Mouse (Mus musculus) stomach, postnatal 0 days (tissue): ENCODE results near the gene Ccdc8. TPM values are rescaled to one million over a fixed set of nuclear protein-coding genes. Genes with fewer than 3 reads are reported as not detected.

ENCODE experiments used
- ATAC-seq: fragments of 200-750 bp; cut with Nextera tagmentation; 2 replicates; pipeline ENCODE4 v1.8.0; 2017; ENCODE audit not compliant: low FRiP score, low TSS enrichment
- DNase-seq: peaks from one replicate; pipeline ENCODE4 v3.0.0-alpha.2; 2016; ENCODE audit warnings: low spot score
- H3K27ac ChIP-seq: fragments of 300-500 bp; sonication (generic); replicated peaks from 2 replicates; pipeline ENCODE4 v1.5.1; 2014; ENCODE audit warnings: mild to moderate bottlenecking, control low read depth
- H3K27me3 ChIP-seq: fragments of 300-500 bp; sonication (generic); 2 replicates; pipeline ENCODE4 v1.6.1; 2014; ENCODE audit warnings: low read length; ENCODE audit not compliant: control insufficient read depth, insufficient read depth
- H3K36me3 ChIP-seq: fragments of 300-500 bp; sonication (generic); 2 replicates; pipeline ENCODE4 v1.6.1; 2014; ENCODE audit warnings: low read length, mixed read lengths; ENCODE audit not compliant: control insufficient read depth, insufficient read depth
- H3K4me1 ChIP-seq: fragments of 300-500 bp; sonication (generic); replicated peaks from 2 replicates; pipeline ENCODE4 v1.6.1; 2014; ENCODE audit warnings: antibody characterized with exemption; ENCODE audit not compliant: control insufficient read depth, insufficient read depth
- H3K4me2 ChIP-seq: fragments of 300-500 bp; sonication (generic); replicated peaks from 2 replicates; pipeline ENCODE4 v1.6.1; 2014; ENCODE audit warnings: low read depth, mild to moderate bottlenecking, control low read depth, moderate library complexity
- H3K4me3 ChIP-seq: fragments of 300-500 bp; sonication (generic); 2 replicates; pipeline ENCODE4 v1.5.1; 2014; ENCODE audit warnings: low read depth, low read length, control low read depth
- H3K9ac ChIP-seq: fragments of 300-500 bp; sonication (generic); 2 replicates; pipeline ENCODE4 v1.6.1; 2014; ENCODE audit warnings: mild to moderate bottlenecking, low read length, control low read depth, mixed read lengths
- H3K9me3 ChIP-seq: fragments of 300-500 bp; sonication (generic); 2 replicates; pipeline ENCODE4 v1.6.1; 2016; ENCODE audit warnings: low read length; ENCODE audit not compliant: control insufficient read depth
- CTCF ChIP-seq: IDR thresholded peaks from 2 replicates; pipeline ENCODE4 v1.5.1; 2016; ENCODE audit warnings: antibody characterized with exemption, low read depth, mild to moderate bottlenecking, moderate library complexity
- EP300 ChIP-seq: optimal IDR thresholded peaks from 2 replicates; pipeline ENCODE3; 2016; ENCODE audit warnings: antibody characterized with exemption
- WGBS: fragments of 180-500 bp; shearing (Covaris S2); extraction: QIAGEN DNeasy Blood & Tissue Kit; methylation state at CpG from one replicate; pipeline ENCODE4 v1.1.7; 2014; 5-methylcytosine and 5-hydroxymethylcytosine counted together
- polyA plus RNA-seq: library from polyadenylated mRNA; unstranded; fragments of >200 nt; fragmentation: Nextera tagmentation; extraction: Ambion mirVana; gene quantifications from 2 replicates; pipeline ENCODE4 v1.2.1, GENCODE M21; 2015

Ccdc8 gene
- polyA plus RNA-seq, 1 experiment from 2014 or later: 4.7 TPM

GRCm38 (mm10) chr7:16978593-16978992 lies 13.9 kb upstream of the Ccdc8 start:
- Histone ChIP-seq H3K4me1 (no peaks in the 10 kb centered on the region), H3K27me3 (no peaks in the 10 kb centered on the region), H3K9me3 (no peaks in the 10 kb centered on the region), H3K4me2 (no peak overlapping the region), H3K4me3 (no peak overlapping the region), H3K27ac (no peak overlapping the region), H3K36me3 (no peaks in the 10 kb centered on the region), H3K9ac (no peak overlapping the region)
- no peak for TF ChIP-seq CTCF
- TF ChIP-seq EP300: no peak
- ATAC-seq: no peak
- 82% methylated on average over 3 of the region's 3 CpGs for WGBS
- no peak for DNase-seq

- H3K4me3 ChIP-seq: peak overlapping the region; percentile 12; the same call in 1 of the 2 replicates
- no peak for TF ChIP-seq CTCF
- TF ChIP-seq EP300: no peak
- WGBS: under 1% methylated on average over 12 of the region's 12 CpGs
- H3K4me1 ChIP-seq: no peaks in the 10 kb centered on the region
- H3K36me3 ChIP-seq: no peaks in the 10 kb centered on the region
- DNase-seq (peak; percentile 47), ATAC-seq (peak; percentile 64; the same call in 1 of the 2 replicates)
- H3K9ac ChIP-seq: no peak overlapping the region
- no peaks in the 10 kb centered on the region for H3K9me3 ChIP-seq
- no peaks in the 10 kb centered on the region for H3K27me3 ChIP-seq
- H3K4me2 ChIP-seq: peak overlapping the region; percentile 46
- peak overlapping the region; percentile 35; the same call in 1 of the 2 replicates for H3K27ac ChIP-seq
Observed at GRCm38 (mm10) chr7:16980348-16980747, 12.2 kb upstream of the Ccdc8 start.

- DNase-seq: peak; percentile 37
- Histone ChIP-seq H3K4me3 (no peak within 1 kb of the TSS), H3K9ac (no peak within 1 kb of the TSS), H3K4me2 (no peak within 1 kb of the TSS), H3K36me3 (no peaks in the 10 kb centered on the region), H3K27me3 (no peaks in the 10 kb centered on the region), H3K9me3 (no peaks in the 10 kb centered on the region), H3K27ac (no peak within 1 kb of the TSS), H3K4me1 (no peaks in the 10 kb centered on the region)
- TF ChIP-seq EP300 (no peak), CTCF (no peak)
- 35% methylated on average over 26 of the region's 26 CpGs for WGBS
- no peak for ATAC-seq
Observed at GRCm38 (mm10) chr7:16982859-16983568, 9.5 kb upstream of the Ccdc8 start, which contains the start of gene Gm42372. Gm42372 (plus strand) TSS chr7:16983086.

GRCm38 (mm10) chr7:16987541-16988149 lies 4.9 kb upstream of the Ccdc8 start:
- H3K9ac ChIP-seq: no peak overlapping the region
- 29% methylated on average over 7 of the region's 7 CpGs for WGBS

GRCm38 (mm10) chr7:16988405-16988804 lies 4.1 kb upstream of the Ccdc8 start:
- Histone ChIP-seq H3K27ac (no peak overlapping the region), H3K27me3 (no peaks in the 10 kb centered on the region), H3K4me3 (no peak overlapping the region), H3K4me1 (peaks cover under 1% of the 10 kb centered on the region; the same call in 1 of the 2 replicates), H3K4me2 (no peak overlapping the region), H3K9me3 (no peaks in the 10 kb centered on the region), H3K36me3 (no peaks in the 10 kb centered on the region), H3K9ac (no peak overlapping the region)
- no peak for ATAC-seq
- peak; percentile 44 for DNase-seq
- TF ChIP-seq CTCF (no peak), EP300 (no peak)
- 22% methylated on average over 3 of the region's 3 CpGs for WGBS

More at GRCm38 (mm10) chr7:16987541-16988149, 4.9 kb upstream of the Ccdc8 start:
- H3K4me3 ChIP-seq: no peak overlapping the region
- ATAC-seq (no peak), DNase-seq (no peak)
- no peak overlapping the region for H3K4me2 ChIP-seq
- H3K27ac ChIP-seq: no peak overlapping the region
- no peaks in the 10 kb centered on the region for H3K36me3 ChIP-seq
- H3K9me3 ChIP-seq: no peaks in the 10 kb centered on the region
- H3K4me1 ChIP-seq: no peaks in the 10 kb centered on the region
- no peaks in the 10 kb centered on the region for H3K27me3 ChIP-seq
- TF ChIP-seq EP300 (no peak), CTCF (no peak)
